Mouse (Mus musculus): ENCODE measurements around the gene Hcrtr1. TPM values are rescaled to one million over a fixed set of nuclear protein-coding genes. Genes with fewer than 3 reads are reported as not detected.
A peak's percentile ranks its signal among the peaks of the same experiment; 100 is the strongest.

Hcrtr1 gene
- polyA plus RNA-seq, 1 experiment from 2014 or later = 0.46 TPM

- no peak for ATAC-seq (ENCODE audit: low FRiP score)
- no peak for DNase-seq (ENCODE audit: low spot score)
Observed at GRCm38 (mm10) chr4:130171951-130172765, 33.0 kb upstream of the Hcrtr1 start.

GRCm38 (mm10) chr4:130170362-130170761, 31.2 kb upstream of the Hcrtr1 start:
- 0 out of 2 replicates have a peak, but pooled peaks cover 10% of the 10 kb centered on the region for H3K4me1 ChIP-seq (replicated peaks; ENCODE audit: control insufficient read depth, insufficient read depth, low read length)
- DNase-seq (ENCODE audit: low spot score) = no peak
- H3K9me3 ChIP-seq (ENCODE audit: control insufficient read depth, low read length) = no peaks in the 10 kb centered on the region
- H3K9ac ChIP-seq (ENCODE audit: low read depth, low read length) = no peak overlapping the region
- no peak for ATAC-seq (ENCODE audit: low FRiP score)
- H3K4me2 ChIP-seq (replicated peaks; ENCODE audit: low read depth, low read length) = no peak overlapping the region
- H3K4me3 ChIP-seq (ENCODE audit: low read depth, low read length) = no peak overlapping the region
- H3K27ac ChIP-seq (ENCODE audit: low read depth, low read length) = no peak overlapping the region
- H3K36me3 ChIP-seq (ENCODE audit: control insufficient read depth, insufficient read depth, low read length) = no peaks in the 10 kb centered on the region
- H3K27me3 ChIP-seq (ENCODE audit: control insufficient read depth, insufficient read depth, low read length) = peaks cover 15% of the 10 kb centered on the region
- 91% methylated on average over 4 of the region's 4 CpGs for WGBS

More at GRCm38 (mm10) chr4:130171951-130172765, 33.0 kb upstream of the Hcrtr1 start:
- peaks cover 13% of the 10 kb centered on the region; the same call in 1 of the 2 replicates for H3K4me1 ChIP-seq (replicated peaks; ENCODE audit: control insufficient read depth, insufficient read depth, low read length)
- H3K36me3 ChIP-seq (ENCODE audit: control insufficient read depth, insufficient read depth, low read length) = no peaks in the 10 kb centered on the region
- H3K9ac ChIP-seq (ENCODE audit: low read depth, low read length) = no peak overlapping the region
- H3K4me2 ChIP-seq (replicated peaks; ENCODE audit: low read depth, low read length) = no peak overlapping the region
- H3K27ac ChIP-seq (ENCODE audit: low read depth, low read length) = no peak overlapping the region
- H3K27me3 ChIP-seq (ENCODE audit: control insufficient read depth, insufficient read depth, low read length) = peaks cover 13% of the 10 kb centered on the region
- no peak overlapping the region for H3K4me3 ChIP-seq (ENCODE audit: low read depth, low read length)
- H3K9me3 ChIP-seq (ENCODE audit: control insufficient read depth, low read length) = no peaks in the 10 kb centered on the region
- 61% methylated on average over 11 of the region's 11 CpGs for WGBS

GRCm38 (mm10) chr4:130169411-130169971, 30.3 kb upstream of the Hcrtr1 start:
- ATAC-seq (ENCODE audit: low FRiP score) = no peak
- Histone ChIP-seq H3K4me2 (replicated peaks; ENCODE audit: low read depth, low read length) (no peak overlapping the region), H3K36me3 (ENCODE audit: control insufficient read depth, insufficient read depth, low read length) (no peaks in the 10 kb centered on the region), H3K9ac (ENCODE audit: low read depth, low read length) (no peak overlapping the region), H3K4me3 (ENCODE audit: low read depth, low read length) (no peak overlapping the region), H3K9me3 (ENCODE audit: control insufficient read depth, low read length) (no peaks in the 10 kb centered on the region), H3K27me3 (ENCODE audit: control insufficient read depth, insufficient read depth, low read length) (peaks cover 13% of the 10 kb centered on the region), H3K27ac (ENCODE audit: low read depth, low read length) (no peak overlapping the region), H3K4me1 (replicated peaks; ENCODE audit: control insufficient read depth, insufficient read depth, low read length) (0 out of 2 replicates have a peak, but pooled peaks cover 3% of the 10 kb centered on the region)
- no peak for DNase-seq (ENCODE audit: low spot score)
- WGBS = 77% methylated on average over 16 of the region's 16 CpGs

- H3K4me2 ChIP-seq (replicated peaks; ENCODE audit: low read depth, low read length) = peak overlapping the region; percentile 15; the same call in 1 of the 2 replicates
Observed at GRCm38 (mm10) chr4:130168280-130169183, 29.4 kb upstream of the Hcrtr1 start.

GRCm38 (mm10) chr4:130167814-130168213, 28.7 kb upstream of the Hcrtr1 start:
- H3K4me1 ChIP-seq (replicated peaks; ENCODE audit: control insufficient read depth, insufficient read depth, low read length) = peaks cover 7% of the 10 kb centered on the region; the same call in 1 of the 2 replicates
- H3K4me3 ChIP-seq (ENCODE audit: low read depth, low read length) = no peak overlapping the region
- WGBS = 43% methylated on average over 9 of the region's 9 CpGs
- no peak overlapping the region for H3K9ac ChIP-seq (ENCODE audit: low read depth, low read length)
- no peaks in the 10 kb centered on the region for H3K36me3 ChIP-seq (ENCODE audit: control insufficient read depth, insufficient read depth, low read length)
- DNase-seq (ENCODE audit: low spot score) (no peak), ATAC-seq (ENCODE audit: low FRiP score) (no peak)
- peaks cover 12% of the 10 kb centered on the region for H3K27me3 ChIP-seq (ENCODE audit: control insufficient read depth, insufficient read depth, low read length)
- peak overlapping the region; percentile 15; the same call in 1 of the 2 replicates for H3K4me2 ChIP-seq (replicated peaks; ENCODE audit: low read depth, low read length)
- H3K9me3 ChIP-seq (ENCODE audit: control insufficient read depth, low read length) = no peaks in the 10 kb centered on the region
- H3K27ac ChIP-seq (ENCODE audit: low read depth, low read length) = no peak overlapping the region

More at GRCm38 (mm10) chr4:130168280-130169183, 29.4 kb upstream of the Hcrtr1 start:
- H3K4me3 ChIP-seq (ENCODE audit: low read depth, low read length) = no peak overlapping the region
- H3K9me3 ChIP-seq (ENCODE audit: control insufficient read depth, low read length) = no peaks in the 10 kb centered on the region
- peaks cover 3% of the 10 kb centered on the region; the same call in 1 of the 2 replicates for H3K4me1 ChIP-seq (replicated peaks; ENCODE audit: control insufficient read depth, insufficient read depth, low read length)
- 30% methylated on average over 16 of the region's 16 CpGs for WGBS
- ATAC-seq (ENCODE audit: low FRiP score) = no peak
- peaks cover 10% of the 10 kb centered on the region for H3K27me3 ChIP-seq (ENCODE audit: control insufficient read depth, insufficient read depth, low read length)
- no peak overlapping the region for H3K27ac ChIP-seq (ENCODE audit: low read depth, low read length)
- DNase-seq (ENCODE audit: low spot score) = no peak
- no peak overlapping the region for H3K9ac ChIP-seq (ENCODE audit: low read depth, low read length)
- H3K36me3 ChIP-seq (ENCODE audit: control insufficient read depth, insufficient read depth, low read length) = no peaks in the 10 kb centered on the region

GRCm38 (mm10) chr4:130167321-130167720, 28.2 kb upstream of the Hcrtr1 start:
- Histone ChIP-seq H3K9me3 (ENCODE audit: control insufficient read depth, low read length) (no peaks in the 10 kb centered on the region), H3K4me1 (replicated peaks; ENCODE audit: control insufficient read depth, insufficient read depth, low read length) (peaks cover 7% of the 10 kb centered on the region; the same call in 1 of the 2 replicates), H3K4me2 (replicated peaks; ENCODE audit: low read depth, low read length) (peak overlapping the region; percentile 5; the same call in 1 of the 2 replicates), H3K27ac (ENCODE audit: low read depth, low read length) (no peak overlapping the region), H3K9ac (ENCODE audit: low read depth, low read length) (no peak overlapping the region), H3K27me3 (ENCODE audit: control insufficient read depth, insufficient read depth, low read length) (peaks cover 16% of the 10 kb centered on the region), H3K4me3 (ENCODE audit: low read depth, low read length) (no peak overlapping the region), H3K36me3 (ENCODE audit: control insufficient read depth, insufficient read depth, low read length) (no peaks in the 10 kb centered on the region)
- no peak for ATAC-seq (ENCODE audit: low FRiP score)
- 55% methylated on average over 22 of the region's 22 CpGs for WGBS
- DNase-seq (ENCODE audit: low spot score) = no peak

GRCm38 (mm10) chr4:130166592-130166991, 27.4 kb upstream of the Hcrtr1 start:
- WGBS = 75% methylated on average over 8 of the region's 8 CpGs
- H3K9me3 ChIP-seq (ENCODE audit: control insufficient read depth, low read length) = no peaks in the 10 kb centered on the region
- peaks cover 16% of the 10 kb centered on the region for H3K27me3 ChIP-seq (ENCODE audit: control insufficient read depth, insufficient read depth, low read length)
- DNase-seq (ENCODE audit: low spot score) (no peak), ATAC-seq (ENCODE audit: low FRiP score) (no peak)
- H3K4me2 ChIP-seq (replicated peaks; ENCODE audit: low read depth, low read length) = no peak overlapping the region
- H3K36me3 ChIP-seq (ENCODE audit: control insufficient read depth, insufficient read depth, low read length) = no peaks in the 10 kb centered on the region
- no peak overlapping the region for H3K4me3 ChIP-seq (ENCODE audit: low read depth, low read length)
- H3K9ac ChIP-seq (ENCODE audit: low read depth, low read length) = no peak overlapping the region
- peaks cover 7% of the 10 kb centered on the region; the same call in 1 of the 2 replicates for H3K4me1 ChIP-seq (replicated peaks; ENCODE audit: control insufficient read depth, insufficient read depth, low read length)
- no peak overlapping the region for H3K27ac ChIP-seq (ENCODE audit: low read depth, low read length)

GRCm38 (mm10) chr4:130166061-130166460, 26.9 kb upstream of the Hcrtr1 start:
- no peak for DNase-seq (ENCODE audit: low spot score)
- Histone ChIP-seq H3K9ac (ENCODE audit: low read depth, low read length) (no peak overlapping the region), H3K36me3 (ENCODE audit: control insufficient read depth, insufficient read depth, low read length) (no peaks in the 10 kb centered on the region), H3K4me3 (ENCODE audit: low read depth, low read length) (no peak overlapping the region), H3K4me2 (replicated peaks; ENCODE audit: low read depth, low read length) (no peak overlapping the region), H3K27me3 (ENCODE audit: control insufficient read depth, insufficient read depth, low read length) (peaks cover 16% of the 10 kb centered on the region), H3K27ac (ENCODE audit: low read depth, low read length) (no peak overlapping the region), H3K9me3 (ENCODE audit: control insufficient read depth, low read length) (no peaks in the 10 kb centered on the region), H3K4me1 (replicated peaks; ENCODE audit: control insufficient read depth, insufficient read depth, low read length) (peaks cover 7% of the 10 kb centered on the region; the same call in 1 of the 2 replicates)
- WGBS = 74% methylated on average over 18 of the region's 18 CpGs
- ATAC-seq (ENCODE audit: low FRiP score) = no peak
